Mouse (Mus musculus) layer of hippocampus, adult 2 months (tissue): Measurements from ENCODE around the gene Csdc2. TPM values are rescaled to one million over a fixed set of nuclear protein-coding genes. Genes with fewer than 3 reads are reported as not detected.
A peak's percentile ranks its signal among the peaks of the same experiment; 100 is the strongest.
"Not testable (repeated sequence)": the region's sequence is repeated elsewhere in the genome, so short reads cannot be mapped to it uniquely, and the experiment has no call there.

Source experiments
- DNase-seq, 2 experiments: peaks; one replicate each; pipeline ENCODE4 v3.0.0; 2022; ENCODE audit warnings: low spot score in 2 of 2
- H3K27ac ChIP-seq: fragments of 200-600 bp; 2 replicates; pipeline ENCODE4 v1.8.1; 2022
- H3K4me3 ChIP-seq: fragments of 200-600 bp; 2 replicates; pipeline ENCODE4 v1.8.1; 2022; ENCODE audit warnings: mild to moderate bottlenecking
- CTCF ChIP-seq: fragments of 200-600 bp; conservative IDR thresholded peaks from 2 replicates; pipeline ENCODE4 v1.8.1; 2022; ENCODE audit warnings: antibody characterized with exemption, mild to moderate bottlenecking, moderate library complexity
- long read RNA-seq, 2 experiments: library from polyadenylated mRNA; stranded (forward); transcript quantifications; one replicate each; pipeline ENCODE4 v2.0.0; 2021; ENCODE audit warnings: borderline mapping rate in 2 of 2
- total RNA-seq, 2 experiments: library from RNA; stranded (reverse); gene quantifications; 2 replicates each; pipeline ENCODE4 v1.2.3; 2021

The Csdc2 gene
- 10 to 100 TPM; 75.2 to 81.8 TPM for total RNA-seq
- long read RNA-seq, experiment 1, transcript Csdc2-201 (4 exons, 2,490 nt): major isoform, 131 of 151 reads
- long read RNA-seq, experiment 1, partial matches to known transcripts: 4 of 151 reads
- long read RNA-seq, experiment 1, other reads (novel, unspliced or antisense): 16 of 151 reads
- long read RNA-seq, experiment 2, transcript Csdc2-201 (4 exons, 2,490 nt): major isoform, 161 of 189 reads
- long read RNA-seq, experiment 2, partial matches to known transcripts: 18 of 189 reads
- long read RNA-seq, experiment 2, other reads (novel, unspliced or antisense): 8 of 189 reads

DNA sequence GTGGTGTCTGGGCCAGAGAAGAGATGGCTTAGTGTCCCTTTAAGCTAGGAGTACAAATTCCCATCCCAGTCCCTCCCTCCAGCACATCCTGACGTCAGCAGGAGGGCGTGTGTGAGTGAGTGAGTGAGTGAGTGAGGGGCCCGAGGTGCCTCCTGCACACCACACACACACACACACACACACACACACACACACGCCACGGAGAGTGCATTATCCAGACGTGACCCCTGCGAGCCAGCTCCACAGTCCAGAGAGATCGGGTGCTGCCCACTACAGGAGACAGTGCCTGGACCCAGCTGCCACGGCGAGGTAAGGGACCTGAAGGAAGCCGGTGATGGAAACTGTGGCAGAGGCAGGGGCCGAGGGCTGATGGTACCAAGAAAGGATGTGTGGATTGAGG, at the start of gene Csdc2:
Csdc2 (plus strand) TSS at position 81 of the 400 bp plus-strand sequence.
- H3K27ac ChIP-seq: peak within 1 kb of the TSS; percentile 93
- H3K4me3 ChIP-seq: peak within 1 kb of the TSS; percentile 59

DNA sequence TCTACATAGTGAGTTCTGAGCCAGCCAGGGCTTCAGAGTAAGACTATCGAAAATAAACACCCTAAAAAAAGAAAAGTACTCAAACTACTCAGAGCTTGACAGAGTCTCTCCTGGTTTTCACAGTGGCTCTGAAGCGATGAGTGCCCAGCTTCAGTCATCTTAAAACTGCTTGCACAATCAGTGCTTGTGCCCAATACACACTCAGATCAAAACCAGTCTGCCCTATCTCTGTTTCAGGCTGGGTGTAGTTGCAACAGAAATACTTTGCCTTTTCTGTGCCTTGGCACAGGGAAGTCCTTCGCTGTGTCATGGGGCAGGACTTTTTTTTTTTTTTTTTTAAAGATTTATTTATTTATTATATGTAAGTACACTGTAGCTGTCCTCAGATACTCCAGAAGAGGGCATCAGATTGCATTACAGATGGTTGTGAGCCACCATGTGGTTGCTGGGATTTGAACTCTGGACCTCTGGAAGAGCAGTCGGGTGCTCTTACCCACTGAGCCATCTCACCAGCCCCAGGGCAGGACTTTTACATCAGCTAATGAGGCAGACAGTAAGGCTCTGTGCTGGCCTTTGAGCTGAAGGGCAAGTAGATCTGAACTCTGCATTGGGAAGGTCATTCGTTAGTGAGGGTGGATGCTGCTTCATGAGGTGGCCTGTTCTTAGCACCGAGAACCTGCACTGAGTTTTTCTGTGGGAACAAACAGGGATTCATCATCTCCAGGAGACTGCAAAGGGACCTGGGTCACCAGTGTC, 49.6 kb upstream of the Csdc2 start:
- Histone ChIP-seq H3K27ac (peak overlapping the region; percentile 54), H3K4me3 (no peak overlapping the region)
- DNase-seq: no peak
- peak; percentile 34; the same call in 1 of the 2 replicates for TF ChIP-seq CTCF

More for the DNA sequence above, at the start of gene Csdc2:
- no peak for TF ChIP-seq CTCF
- DNase-seq: peak; percentile 60 to 73

DNA sequence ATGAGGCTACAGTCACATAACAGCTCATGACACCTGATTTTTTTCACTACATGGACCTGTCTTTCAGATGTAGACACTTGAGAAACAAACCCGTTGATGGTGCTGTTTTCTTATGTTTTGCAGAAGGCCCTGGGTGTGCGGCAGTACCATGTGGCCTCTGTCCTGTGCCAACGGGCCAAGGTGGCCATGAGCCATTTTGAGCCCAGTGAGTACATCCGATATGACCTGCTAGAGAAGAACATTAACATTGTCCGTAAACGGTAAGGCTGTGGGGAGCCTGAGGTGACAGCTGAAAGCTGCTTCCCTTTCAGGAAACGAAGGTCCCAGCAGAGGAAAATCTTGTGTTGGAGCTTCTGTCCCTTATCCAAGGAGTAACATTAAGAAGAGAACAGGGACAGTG, 47.4 kb upstream of the Csdc2 start:
- H3K4me3 ChIP-seq: no peak overlapping the region
- no peak for TF ChIP-seq CTCF
- DNase-seq: no peak
- peak overlapping the region; percentile 16; the same call in 1 of the 2 replicates for H3K27ac ChIP-seq

DNA sequence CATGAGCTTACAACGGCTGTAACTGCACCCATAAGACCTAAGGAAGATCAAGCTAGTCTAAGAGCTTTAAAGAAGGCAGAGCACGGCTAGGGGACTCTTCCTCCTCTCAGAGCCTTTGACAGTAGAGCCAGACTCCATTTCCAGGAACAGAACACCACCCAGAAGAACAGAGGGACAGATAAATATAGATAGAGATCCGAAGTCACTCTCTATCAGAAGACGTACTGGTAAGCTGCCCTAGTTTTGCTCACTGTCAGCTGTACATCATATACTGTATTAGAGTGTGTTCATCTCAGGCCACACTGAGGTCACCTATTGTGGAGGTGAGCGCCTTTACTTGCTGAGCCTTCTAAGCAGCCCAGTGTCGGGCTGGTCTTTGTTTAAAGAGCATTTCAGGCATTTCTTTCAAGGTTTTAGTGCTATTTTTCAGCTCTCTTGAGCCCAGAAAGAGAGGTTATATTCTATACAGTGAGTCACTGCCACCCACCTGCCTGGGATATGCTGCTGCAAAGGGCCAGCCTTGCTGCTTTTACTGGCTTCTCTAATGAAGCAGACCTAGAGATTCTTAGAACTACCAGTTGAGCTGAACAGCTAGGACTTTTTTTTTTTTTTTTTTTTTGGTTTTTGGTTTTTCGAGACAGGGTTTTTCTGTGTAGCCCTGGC, 45.3 kb upstream of the Csdc2 start:
- H3K27ac ChIP-seq: peak overlapping the region; percentile 43; the same call in 1 of the 2 replicates
- DNase-seq: no peak
- H3K4me3 ChIP-seq: no peak overlapping the region
- no peak for TF ChIP-seq CTCF

DNA sequence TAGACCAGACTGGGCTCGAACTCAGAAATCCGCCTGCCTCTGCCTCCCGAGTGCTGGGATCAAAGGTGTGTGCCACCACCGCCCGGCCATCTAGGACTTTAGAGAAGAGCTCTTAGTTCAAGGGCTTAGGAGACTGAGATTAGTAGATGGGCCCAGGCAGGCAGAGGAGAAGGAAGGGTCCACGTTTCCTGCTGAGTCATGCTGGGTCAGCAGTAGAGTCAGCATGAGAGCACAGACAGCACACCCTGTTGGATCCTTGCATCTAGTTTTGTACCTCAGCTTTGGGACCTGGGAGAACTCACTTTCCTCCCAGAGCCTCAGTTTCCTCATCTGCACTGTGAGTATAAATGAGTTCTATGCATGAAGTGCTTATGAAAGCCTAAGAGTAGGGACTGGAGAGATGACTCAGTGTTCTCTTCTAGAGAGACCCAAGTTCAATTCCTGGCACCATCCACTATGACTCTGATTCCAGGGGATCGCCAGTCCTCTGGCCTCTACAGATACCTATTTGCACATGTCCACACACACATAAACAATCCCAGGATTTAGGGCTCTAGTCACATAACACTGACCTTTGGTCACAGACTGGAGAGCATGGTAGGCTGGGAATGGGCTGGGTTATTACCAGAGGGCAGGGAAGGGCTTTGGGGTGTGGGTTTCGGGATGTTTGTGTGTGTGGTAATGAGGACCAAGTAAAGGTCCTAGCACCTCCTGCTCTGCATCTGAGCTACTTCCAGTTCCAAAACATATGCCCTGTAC, 44.6 kb upstream of the Csdc2 start:
- Histone ChIP-seq H3K27ac (peak overlapping the region; percentile 43; the same call in 1 of the 2 replicates), H3K4me3 (no peak overlapping the region)
- TF ChIP-seq CTCF: no peak
- DNase-seq: no peak

DNA sequence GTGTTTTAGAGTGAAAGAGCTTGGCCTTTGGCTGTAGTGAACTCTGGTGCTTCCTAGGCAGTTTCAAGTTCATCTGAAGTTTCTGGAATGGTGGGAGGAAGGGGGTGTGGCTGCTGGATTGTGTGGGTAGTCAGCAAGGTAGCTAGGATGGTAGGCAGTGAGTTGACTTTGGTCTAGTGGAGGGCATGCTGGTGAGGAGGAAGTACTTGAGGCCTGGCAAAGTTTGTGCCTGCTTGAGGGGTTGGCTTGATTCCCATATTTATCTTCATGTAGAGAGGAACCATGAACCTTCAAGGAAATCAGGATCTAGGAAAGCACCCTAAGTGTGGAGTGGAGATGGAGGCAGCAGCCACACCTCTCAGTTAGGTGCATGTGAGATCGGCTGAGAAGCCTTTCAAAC, 42.6 kb upstream of the Csdc2 start:
- H3K4me3 ChIP-seq: no peak overlapping the region
- DNase-seq: no peak
- TF ChIP-seq CTCF: no peak
- peak overlapping the region; percentile 62; the same call in 1 of the 2 replicates for H3K27ac ChIP-seq

DNA sequence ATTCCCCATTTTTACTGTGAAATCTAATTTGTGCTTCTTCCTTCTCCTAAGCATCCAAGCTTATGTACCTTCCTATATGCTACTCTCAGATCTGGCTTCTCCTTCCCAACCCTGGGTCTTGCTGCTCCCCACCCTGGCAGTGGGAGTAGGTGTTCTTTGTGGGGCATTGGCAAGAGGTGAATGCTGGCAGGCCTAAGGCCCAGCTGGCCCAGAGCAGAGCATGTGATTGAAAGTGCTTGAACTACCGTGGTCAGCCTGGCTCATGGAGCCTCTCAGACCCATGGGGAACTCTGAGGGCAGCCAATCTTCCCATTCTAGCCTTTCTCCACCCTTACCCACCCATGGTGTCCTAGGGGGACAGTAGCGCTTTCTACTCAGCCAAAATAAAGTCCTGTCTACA, 40.2 kb upstream of the Csdc2 start:
- Histone ChIP-seq H3K27ac (peak overlapping the region; percentile 84), H3K4me3 (no peak overlapping the region)
- peak; percentile 48 to 55 for DNase-seq
- no peak for TF ChIP-seq CTCF

DNA sequence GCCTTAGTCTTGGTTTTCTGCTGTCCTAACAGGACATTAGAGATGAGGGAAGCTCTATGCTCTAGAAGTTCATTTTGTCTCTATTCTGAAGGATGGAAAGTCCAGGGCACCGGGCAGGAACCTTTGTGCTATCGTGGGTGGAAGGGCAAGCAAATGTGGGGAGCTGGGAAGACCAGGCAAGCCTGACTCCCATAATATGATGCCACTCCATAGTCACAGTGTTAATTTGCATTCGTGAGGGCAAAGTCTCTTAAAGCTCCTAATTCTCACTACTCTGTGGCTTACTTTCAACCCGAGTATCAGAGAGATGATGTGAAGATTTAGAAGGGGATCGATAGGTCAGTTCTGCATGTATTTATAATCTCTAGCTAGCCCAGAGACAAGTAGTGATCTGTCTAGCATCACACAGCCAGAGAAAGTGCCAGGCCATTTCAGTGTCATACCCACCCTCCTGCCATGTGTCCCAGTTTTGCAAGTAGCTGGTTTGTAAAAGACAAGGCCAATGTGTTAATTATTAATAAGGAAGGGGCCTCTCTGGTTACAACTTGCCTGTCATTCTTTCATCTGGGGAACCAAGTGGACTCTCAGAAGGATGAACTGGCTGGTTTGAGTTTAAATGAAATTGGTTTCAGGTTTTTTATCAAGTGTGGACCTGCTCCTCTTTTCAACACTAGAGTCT, 38.8 kb upstream of the Csdc2 start:
- no peak for DNase-seq
- no peak for TF ChIP-seq CTCF
- H3K4me3 ChIP-seq: no peak overlapping the region
- peak overlapping the region; percentile 84 for H3K27ac ChIP-seq

DNA sequence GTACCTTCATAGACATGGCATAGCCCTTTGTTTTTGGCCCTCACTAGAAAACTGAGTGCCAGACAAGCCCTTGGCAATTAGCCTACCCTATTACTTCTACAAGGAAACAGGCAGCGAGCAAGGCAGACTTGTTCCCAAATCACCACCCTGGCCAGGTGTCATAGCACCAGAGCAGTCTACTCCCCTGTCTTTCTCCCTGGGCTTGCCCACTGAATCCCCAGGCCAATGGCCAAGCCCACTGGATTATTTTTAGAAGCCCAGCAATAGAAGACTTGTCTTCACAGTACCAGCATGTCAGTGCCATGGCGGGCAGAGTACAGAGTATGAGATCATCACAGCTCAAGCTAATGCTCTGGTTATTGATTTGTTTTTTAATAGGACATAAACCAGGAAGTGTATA, 37.8 kb upstream of the Csdc2 start:
- peak overlapping the region; percentile 84 for H3K27ac ChIP-seq
- DNase-seq: no peak
- no peak overlapping the region; the same call in 1 of the 2 replicates for H3K4me3 ChIP-seq
- TF ChIP-seq CTCF: no peak

DNA sequence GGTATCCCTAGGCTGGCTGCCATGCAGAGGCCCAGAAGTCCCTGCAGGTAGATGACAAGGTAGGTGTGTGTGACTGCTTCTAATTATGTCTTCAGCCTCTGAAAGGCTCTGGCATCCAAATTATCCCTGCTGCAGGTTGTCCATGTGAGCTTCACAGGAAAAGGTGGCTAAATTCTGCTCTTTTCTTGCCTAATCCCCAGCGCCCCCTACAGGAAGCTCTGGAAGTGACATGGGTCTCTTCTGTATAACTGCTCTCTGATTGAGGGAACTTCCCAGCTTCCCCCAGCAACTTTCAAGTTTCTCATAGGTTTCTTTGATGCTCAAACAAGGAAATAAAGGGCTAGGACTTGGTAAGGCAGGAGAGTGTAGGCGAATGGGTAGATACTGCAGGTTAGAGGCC, 31.6 kb upstream of the Csdc2 start:
- Histone ChIP-seq H3K27ac (no peak overlapping the region; the same call in 1 of the 2 replicates), H3K4me3 (no peak overlapping the region)
- DNase-seq: peak; percentile 41 to 87
- TF ChIP-seq CTCF: peak; percentile 94

DNA sequence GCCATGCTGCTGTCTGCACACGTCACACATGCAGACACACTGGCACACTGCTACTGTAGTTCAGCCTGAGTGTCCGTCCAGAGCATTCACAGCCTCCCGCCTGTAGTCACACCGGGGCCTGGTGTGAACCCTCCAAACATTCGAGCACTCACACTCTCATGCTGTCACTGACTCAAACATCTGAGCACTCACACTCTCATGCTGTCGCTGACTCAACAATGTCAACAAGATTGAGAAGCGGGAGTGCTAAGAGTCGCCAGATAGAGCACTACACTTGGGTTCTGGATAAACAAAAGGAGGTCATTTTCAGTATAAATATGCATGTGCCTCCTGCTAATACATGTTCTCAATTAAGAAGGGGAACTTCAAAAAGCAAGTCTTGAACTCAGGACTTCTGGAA, 28.6 kb upstream of the Csdc2 start:
- Histone ChIP-seq H3K4me3 (no peak overlapping the region), H3K27ac (no peak overlapping the region)
- no peak for TF ChIP-seq CTCF
- no peak for DNase-seq

DNA sequence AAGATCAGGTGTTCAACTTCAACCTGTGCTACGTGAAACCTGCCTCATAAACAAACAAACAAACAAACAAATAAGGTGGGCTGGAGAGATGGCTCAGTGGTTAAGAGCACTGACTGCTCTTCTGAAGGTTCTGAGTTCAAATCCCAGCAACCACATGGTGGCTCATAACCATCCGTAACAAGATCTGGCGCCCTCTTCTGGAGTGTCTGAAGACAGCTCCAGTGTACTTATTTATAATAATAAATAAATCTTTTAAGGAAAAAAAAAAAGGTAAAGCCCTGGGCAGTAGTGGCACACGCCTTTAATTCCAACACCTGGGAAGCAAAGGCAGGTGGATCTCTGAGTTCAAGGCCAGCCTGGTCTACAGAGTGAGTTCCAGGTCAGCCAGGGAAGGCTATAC, 27.8 kb upstream of the Csdc2 start:
- not testable (repeated sequence) for DNase-seq, H3K27ac ChIP-seq, H3K4me3 ChIP-seq
- peak; percentile 70 for TF ChIP-seq CTCF
